Mouse (Mus musculus) retina, adult 2 months (tissue): ENCODE measurements around the gene Actn2.

ENCODE experiments used
- DNase-seq: peaks from one replicate; pipeline ENCODE4 v3.0.0-alpha.2; 2012; ENCODE audit warnings: low read depth, low spot score

Gene Actn2

DNA sequence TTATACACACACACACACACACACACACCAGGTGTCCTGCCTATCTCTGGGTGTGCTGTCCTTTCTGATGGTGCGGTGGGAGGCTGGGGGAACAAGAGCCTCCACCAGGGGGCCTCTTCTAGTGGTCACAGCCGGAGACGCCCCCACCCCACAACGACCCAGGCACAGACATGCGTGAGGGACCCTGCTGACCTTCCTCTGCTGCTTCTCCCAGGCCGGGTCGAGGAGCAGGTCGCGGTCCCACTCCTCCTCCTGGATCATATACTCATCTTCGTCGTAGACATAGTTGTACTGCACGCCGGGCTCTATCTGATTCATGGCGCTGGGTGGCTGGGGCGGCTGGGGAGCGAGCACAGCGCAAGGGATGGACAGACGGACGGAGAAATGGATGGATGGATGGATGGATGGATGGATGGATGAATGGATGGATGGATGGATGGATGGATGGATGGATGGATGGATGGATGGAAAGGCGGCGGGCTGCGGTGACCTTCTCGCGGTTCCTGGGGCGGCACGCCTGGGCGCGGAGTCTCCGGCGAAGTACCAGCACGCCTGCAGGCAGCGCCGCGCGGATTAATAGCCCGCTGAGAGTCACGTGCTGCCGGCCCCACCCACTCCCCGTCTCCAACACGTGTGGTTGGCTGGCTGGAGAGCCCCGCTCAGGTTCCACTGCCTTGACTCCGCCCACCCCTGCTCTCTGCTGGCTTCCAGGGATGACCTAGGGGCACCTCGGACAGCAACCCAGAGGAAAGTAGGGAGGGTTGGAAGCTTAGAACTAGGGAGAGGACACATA is at the start of gene Actn2:
Gene Actn2, minus strand, starts transcription at position 578 of the 793 bp plus-strand sequence.
- DNase-seq = no peak

DNA sequence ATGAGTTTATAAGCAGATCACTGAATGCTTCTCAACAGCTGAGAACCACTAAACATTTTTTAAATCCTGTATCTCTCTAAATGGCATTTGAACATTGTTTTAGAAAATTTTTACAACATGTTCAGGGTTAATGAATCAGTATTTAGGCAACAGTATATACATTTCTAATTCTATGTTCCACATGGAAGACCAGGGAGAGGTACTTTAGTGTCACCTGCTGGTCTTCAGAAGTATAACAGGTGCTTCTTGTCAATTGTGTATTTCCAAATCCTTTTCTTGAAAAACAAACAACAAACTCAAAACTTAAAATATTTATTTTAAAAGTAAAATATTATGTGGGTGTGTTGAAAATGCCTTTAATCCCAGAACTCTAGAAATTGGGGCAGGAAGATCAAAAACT is 45.7 kb upstream of the Actn2 start:
- DNase-seq = peak; percentile 15

DNA sequence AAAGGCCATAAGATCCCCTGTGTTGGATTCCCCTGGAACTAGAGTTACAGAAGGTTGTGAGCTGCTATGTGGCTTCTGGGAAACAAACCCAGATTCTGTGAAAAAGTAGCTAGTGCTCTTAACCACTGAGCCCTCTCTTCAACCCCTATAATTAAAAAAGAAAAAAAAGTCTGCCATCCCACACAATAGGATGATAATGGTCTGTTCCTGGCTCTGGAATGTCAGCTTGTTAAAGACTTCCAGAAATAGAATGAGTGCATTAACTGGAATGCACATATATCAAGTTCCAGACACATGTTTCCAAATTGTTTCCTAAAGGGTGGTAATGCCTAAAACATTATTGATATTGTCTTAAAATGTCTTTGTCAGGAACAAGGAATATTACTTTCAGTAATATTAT is 44.2 kb upstream of the Actn2 start:
- DNase-seq = no peak

DNA sequence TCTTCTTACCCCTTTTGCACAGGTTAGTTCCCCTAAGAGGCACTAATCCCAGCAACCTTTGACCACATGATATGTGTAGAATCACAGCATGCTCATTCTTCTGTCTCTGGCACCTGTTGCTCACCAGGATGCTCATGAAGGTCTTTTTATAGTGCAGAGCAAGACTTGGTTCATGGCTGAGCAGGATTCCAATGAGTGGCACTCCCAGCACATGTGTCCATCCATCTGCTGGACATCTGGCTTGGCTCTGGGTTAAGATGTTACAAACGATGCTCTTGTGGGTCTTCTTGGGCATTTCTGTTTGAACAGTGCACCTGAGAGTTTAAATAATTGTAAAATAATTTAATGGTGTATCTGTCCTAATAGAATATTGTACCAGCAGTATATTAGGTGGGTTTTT is 36.2 kb upstream of the Actn2 start:
- no peak for DNase-seq

DNA sequence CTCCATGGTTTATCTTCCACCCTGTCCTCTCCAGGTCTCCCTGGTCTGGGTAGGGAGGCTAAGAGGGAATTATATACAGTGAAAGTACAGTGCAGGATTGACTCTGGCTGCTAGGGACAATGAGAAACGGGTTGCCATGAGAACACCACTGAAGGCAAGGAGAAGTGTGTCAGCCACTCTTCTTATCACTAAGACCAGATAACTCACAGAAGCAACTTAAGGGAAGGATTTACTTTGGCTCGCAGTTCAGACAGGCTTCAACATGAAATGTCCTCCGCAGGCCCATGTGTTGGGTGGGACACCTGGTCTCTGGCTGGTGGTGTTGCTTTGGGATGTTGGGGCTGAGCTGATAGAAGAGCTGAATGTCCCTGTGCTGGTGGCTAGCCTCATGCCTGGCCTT is 32.2 kb upstream of the Actn2 start:
- no peak for DNase-seq

DNA sequence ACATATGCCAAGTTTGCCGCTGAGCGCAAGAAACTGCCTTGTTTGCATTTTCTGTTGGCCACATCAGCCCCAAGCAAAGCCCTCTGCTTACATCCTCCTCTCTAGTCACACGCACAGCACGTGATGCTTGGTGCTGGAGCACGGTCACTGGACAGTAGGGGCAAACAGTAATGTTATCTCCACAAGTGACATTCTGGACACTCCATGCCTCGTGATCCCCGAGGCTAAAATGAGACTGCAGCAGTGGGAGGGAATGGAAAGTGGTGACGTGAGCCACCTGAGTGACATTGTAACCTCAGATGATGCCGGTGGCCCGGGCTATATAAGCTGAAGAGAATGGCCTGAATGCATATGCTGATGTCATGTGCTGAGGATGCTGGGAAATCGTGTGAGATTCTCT is 29.4 kb upstream of the Actn2 start:
- DNase-seq = no peak

DNA sequence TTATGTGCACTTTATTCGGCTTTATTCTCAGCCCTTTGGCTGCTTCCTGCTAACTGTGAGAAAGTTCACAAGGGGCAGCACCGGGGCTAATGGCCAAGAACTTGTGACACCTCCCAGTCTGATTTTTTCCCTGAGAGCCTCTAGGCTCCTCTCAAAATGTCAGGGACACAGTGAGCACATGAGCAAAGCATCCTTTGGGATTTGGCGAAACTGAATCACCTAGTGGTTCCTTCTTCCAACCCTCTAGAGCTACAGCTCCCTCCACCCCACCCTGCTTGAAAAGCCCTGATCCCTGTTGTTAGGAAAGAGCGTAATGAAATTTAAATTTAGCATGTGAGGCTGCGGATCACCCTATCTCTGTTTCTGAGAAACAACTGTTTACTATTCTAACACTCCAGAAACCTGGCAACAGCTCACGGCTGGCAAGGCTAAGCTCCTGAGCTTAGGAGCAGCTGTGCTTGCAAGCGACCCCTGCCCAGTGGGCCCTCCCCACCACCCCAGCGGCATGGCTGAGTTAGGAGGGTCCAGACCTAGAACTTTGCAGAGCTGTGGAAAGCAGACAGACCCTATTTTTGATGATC is 28.6 kb upstream of the Actn2 start:
- DNase-seq = no peak

DNA sequence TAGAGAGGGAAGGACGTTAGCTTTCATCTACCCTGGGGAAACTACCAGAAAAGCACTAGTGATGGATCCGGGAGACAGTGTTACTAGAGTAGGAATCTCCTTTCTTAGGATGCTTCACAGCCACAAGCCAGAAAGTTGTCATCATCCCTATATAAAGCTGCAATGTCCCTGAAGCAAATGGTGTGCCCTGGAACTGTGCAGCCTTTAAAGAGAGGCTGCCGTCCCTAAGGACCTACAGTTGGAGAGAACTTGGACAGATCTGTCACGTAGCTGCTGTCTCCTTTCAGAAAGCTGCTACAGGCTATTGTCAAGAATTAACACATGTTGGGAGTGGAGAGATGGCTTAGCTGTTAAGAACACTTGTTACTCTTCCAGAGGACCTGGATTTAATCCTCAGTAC is 20.9 kb upstream of the Actn2 start:
- no peak for DNase-seq

DNA sequence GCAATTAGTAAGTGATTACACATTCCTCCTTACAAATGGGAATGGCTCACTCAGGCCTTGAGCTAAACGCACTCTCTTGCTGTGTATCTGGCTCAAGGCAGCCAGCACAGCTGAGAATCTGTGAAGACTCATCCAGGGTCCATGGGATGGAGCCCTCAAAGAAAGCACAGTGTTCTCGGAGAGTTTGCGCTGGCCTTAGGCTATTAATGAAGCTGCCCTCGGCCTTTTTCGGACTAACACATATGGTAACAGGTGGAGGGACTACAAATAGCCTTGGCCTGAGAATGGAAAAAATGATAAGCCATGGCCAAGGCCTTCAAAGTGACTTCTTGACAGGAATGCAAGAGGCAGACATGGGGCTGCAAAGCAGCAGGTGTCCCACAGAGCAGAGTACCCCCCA is 17.0 kb upstream of the Actn2 start:
- no peak for DNase-seq

DNA sequence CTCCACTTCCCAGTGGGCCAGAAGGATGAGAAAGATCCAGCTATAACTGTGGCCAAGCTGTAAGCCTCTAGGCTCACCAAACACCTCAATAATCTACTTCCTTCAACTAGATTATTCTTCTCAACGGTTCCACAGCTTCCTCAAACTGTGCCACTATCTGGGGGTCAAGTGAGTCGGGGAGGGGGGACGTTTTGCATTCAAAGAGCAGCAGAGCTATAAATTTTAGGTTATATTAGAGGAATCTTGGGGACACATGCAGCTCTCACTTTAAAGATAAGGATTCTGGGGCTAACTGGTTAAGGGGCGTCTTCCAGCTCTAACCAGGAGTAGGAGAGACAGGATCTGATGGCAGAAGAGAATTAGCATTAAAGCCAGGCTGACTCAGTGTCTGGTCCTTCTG is 15.6 kb upstream of the Actn2 start:
- DNase-seq = no peak

DNA sequence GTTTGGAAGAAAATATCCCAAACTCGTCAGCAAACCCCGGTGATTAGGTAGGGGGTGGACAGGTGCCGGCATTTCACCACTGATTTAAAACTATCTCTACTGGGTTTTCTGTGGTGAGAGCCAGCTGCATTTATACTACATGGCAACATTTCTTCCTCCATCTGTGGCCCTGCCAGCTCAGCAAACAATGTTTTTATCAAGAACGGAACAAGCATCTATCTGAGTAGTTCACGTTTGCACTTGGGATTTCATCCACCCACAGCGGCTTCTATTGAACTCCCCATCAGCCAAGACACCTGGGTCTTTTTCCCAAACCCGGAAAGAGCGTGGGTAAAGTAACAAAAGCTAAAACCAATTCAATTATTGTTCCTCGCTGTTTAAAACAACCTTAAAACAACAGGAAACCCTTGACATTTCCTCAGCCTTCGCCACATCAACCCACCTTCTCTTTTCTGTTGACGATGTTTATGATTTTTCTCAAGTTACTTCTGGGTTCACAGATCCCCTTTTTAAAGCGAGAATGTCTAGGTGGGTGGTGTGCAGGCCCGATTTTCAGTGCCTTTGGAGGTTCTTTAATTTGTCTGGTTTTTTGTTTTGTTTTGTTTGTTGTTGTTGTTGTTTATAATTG is 8.8 kb upstream of the Actn2 start:
- DNase-seq = no peak

DNA sequence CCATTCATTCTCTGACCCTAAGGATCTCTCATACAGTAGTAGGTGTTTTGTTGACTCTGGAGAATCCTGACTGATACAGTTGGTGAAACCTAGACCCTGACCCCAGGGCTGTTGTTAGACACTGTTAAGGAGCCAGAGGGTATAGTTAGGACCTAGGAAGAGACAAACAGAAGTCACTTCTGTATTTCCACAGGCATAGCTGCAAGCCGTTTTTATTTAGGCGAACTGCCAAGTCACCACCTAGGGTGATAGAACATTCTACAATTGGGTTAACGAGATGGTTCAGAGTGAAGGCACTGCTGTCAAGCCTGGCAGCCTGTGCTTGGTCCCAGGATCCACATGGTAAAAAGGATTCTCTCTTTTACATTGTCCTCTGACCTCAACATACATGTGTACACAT is 6.3 kb upstream of the Actn2 start:
- DNase-seq = no peak

DNA sequence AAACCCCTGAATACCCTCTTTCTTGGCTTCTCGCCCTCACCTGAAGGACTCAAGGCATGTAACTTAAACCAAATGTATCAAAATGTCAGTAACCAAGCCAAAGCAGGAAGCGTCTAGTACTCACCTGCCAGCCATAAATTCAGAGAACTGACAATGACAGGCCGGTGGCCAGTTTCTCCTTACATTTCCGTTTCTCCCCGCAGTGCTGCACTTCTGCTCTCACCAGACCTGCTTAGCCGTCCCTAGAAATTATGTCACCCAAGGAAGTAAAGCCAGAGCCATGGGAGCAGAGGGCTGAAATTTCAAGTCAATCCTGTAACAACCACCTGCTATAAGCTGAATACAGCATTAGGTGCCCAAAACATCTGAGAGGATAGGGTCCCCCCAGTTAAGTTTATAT is 887 bp upstream of the Actn2 start:
- no peak for DNase-seq

DNA sequence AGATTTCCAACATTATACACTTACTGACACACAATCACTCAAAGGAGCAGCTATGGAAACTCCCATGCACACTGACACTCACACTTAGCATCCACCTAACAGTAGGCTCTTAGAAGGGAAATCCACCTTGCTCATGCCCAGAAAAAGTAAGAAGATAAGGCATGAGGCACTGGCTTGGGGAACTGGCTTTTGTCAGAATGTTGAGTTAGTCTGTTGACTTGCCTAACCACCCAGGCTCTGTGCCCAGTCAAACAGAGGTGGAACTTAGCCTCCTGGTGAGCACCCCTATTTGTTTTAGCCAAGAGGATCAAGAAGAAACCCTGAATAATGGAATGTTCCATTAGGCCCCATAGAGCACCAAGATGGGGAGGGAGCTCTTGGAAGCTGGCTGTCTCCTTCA is 1.1 kb downstream of the Actn2 start:
- DNase-seq = no peak

DNA sequence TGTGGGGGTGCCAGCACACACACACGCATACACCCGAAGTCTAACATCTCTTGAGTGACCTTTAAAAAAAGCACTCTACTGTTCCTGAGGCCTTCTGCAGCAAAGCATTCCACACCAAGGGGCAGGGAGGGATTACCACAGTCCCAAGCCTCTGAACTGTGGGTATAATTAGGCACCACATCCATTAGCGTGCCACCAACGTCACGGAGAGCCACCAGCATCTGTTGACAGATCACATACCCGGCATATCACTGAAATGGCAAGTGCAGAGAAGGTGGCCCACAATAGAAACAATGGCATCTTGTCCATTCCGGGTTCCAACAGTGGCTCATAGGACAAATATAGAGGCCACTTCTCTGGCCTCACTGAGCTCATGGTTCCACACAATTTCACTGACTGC is 2.8 kb downstream of the Actn2 start:
- DNase-seq = no peak

DNA sequence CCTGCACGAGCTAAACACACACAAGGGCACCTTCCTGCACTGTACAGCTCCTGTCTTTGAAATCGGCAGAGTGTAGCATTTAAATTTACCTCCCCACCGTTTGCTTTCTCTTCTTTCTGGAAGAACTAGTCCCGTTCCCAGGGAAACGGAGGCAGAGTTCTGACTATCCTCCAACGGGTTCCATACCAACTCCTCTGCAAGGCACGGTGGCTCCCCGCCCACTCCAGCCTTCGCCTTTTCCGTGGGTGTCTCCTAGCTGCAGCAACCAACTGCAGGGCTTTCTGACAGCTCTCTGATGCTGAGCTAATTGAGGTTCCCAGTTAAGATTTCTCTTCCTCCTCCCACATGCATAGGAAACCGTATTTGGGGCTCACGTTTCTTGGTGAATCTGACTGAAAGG is 6.5 kb downstream of the Actn2 start:
- no peak for DNase-seq

DNA sequence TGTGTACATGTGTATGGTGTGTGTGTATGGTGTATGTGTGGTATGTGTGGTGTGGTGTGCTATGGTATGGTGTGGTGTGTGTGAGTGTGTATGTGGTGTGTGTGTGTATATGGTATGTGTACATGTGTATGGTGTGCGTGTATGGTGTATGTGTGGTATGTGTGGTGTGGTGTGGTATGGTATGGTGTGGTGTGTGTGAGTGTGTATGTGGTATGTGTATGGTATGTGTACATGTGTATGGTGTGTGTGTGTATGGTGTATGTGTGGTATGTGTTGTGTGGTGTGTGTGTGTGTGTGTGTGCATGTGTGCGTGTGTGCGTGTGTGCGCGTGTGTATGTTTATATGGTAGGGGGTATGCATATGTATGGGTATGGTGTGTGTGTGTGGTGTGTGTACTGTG is 9.0 kb downstream of the Actn2 start:
- no peak for DNase-seq

DNA sequence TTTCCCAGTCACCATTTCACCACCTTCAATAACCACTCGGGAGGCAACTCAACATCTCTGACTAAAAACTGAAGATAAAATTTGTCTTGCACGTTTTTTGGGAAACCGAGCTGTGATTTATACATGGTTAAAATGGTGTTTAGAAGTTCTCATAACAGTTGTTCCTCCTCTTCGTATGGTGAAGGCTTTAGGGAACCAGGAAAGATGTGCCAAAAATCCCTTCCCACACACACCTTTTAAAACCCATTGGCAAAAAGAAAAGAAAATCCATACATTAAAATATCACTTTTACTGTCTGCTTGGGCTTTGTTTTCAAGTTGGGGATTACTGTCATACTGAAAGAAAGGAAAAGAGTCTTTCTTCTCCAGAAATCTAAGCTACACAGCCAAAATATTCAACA is 12.2 kb downstream of the Actn2 start:
- no peak for DNase-seq

DNA sequence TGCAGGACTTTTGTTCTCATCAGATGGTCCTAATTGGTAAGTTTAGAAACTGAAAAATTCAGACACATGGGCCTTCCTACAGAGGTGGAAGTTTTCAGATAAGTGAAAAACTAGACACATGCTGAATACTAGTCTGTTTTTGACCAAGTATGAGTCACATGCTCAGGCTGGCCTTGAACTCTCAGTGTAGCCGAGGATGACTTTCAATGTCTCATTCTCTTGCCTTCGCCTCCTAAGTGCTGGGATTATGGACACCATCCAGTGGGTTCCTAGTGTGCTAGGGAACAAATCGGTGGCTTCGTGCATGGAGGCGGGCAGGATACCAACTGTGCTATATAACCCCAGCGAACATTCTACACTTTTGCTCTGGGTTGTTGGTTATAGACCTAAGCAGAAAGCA is 13.0 kb downstream of the Actn2 start:
- DNase-seq = no peak

DNA sequence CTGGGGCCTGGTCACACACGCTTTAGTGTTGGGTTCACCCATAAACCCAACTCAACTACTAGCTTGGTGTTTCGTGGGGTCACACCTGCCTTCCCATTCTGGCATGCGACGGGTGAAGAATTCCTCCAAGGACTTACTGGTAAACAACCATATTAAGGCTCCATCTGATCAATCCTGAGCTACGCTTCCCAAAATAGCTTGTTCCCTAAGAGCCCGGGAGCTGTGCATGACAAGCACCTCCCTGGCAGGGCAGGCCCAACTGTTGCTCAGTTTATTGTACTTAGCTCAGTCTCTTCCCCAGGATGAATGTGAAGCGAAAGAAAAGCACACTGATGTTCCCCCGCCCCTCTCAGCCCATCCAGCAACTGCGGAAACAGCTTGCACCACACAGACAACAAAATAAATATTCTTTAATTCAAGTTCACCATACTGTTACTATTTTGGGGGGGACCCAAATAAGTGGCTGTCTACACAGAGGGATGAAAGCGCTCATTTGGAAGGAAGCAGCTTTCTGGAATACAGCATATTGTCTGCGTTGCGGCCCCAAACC is 17.4 kb downstream of the Actn2 start:
- DNase-seq = no peak

DNA sequence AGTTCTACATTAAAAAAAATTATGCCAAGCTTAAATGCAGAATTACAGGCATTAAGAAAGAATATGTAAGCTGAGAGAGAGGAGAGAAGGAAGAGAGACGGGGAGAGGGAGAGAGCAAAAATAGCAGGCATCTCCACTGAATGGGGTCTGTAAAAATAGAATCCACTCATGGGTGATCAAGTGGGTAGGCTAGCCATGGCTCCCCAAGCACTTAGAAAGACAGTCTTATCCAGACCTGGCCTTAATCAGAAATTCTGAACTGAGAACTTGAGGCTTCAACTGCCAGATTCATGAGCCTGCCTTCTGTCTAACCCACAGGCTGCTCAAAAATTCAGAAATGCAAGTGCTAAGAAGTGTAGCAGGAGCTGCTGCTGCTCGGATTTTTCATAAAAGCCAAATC is 20.4 kb downstream of the Actn2 start:
- DNase-seq = no peak

DNA sequence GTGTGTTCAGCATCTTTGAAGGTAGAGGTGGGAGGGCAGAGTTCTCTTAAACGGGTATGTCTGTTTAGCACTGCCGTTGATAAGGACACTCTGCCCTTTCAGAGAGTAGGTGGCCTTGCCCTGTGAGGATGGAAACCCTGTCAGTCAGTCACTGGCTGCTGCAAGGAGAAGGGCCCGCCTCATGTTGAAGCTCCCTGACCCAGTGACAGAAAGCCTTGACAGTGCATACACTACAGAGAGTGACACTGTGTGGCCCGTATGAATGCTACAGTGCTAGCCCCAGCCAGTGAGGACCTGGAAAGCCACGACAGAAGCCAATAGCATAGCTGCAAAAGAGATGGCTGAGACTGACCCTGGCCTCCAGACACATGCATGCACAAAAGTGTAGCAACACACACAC is 22.5 kb downstream of the Actn2 start:
- no peak for DNase-seq

DNA sequence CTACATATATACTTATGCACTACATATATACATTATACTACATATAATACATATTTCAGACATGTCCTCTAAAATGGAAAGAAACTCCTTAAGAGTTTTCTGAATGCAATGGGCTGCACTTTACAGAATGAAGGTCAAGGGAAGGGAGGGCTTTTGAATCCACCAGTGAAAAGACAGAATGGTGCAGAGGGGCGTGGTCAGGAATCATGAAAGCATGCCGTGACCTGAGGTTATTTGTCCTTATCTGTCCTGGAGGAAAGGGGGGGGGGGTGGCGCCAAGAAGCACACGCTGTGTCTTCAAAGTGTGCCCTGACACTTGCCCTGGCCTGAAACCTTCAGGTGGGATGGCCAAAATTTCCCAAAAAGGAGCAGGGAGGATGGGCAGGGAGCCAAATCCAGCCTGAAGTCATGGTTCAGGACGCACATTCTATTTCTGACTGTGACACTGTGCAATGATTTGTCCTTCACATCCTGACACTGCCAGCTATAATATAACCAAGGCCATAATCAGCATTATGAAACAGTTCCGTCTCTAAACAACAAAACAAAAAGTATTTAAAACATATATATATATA is 23.3 kb downstream of the Actn2 start:
- no peak for DNase-seq
